Mouse (Mus musculus) c-Kit-positive CD71-positive TER-119-positive erythroid progenitor cells, embryonic 14.5 days (primary cell): ENCODE data around the gene Olfr1124.
"Not testable (repeated sequence)": the region's sequence is repeated elsewhere in the genome, so short reads cannot be mapped to it uniquely, and the experiment has no call there.

Experiments used
- DNase-seq: peaks from one replicate; pipeline ENCODE4 v3.0.0-alpha.2; 2013; ENCODE audit warnings: low spot score

Olfr1124 gene

DNA sequence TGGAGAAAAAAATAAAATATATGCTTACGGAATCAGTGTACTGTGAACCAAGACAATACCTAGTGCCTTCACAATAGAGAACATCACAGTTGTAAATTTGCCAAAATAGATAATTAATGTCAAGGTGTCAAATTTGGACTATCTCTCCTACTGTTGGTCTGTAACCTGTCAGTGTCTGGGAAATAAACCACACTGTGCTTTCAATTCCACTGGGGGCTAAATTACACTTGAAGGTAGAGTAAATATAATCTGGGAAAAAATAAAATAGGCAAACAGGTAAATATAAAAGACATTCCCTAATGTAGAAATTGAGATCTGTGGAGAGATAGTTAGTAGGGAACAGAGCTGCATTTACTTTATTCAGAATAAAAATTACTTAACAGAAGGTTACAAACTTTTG lies at the start of gene Olfr1124:
Gene Olfr1124, plus strand, starts transcription at position 301 of the 400 bp plus-strand sequence.
- DNase-seq = no peak

DNA sequence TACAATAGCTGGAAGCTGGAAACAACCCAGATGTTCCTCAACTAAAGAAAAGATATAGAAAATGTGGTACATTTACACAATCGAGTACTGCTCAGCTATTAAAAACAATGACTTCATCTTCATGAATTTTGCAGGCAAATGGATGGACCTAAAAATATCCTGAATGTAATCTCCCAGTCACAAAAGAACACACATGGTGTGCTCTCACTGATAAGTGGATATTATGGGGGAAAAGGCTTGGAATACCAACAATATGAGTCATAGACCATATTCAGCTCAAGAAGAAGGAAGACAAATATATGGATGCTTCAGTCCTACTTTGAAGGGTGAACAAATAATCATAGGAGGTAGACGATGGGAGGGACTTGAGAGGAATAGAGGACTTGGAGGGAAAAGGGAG lies 46.1 kb upstream of the Olfr1124 start:
- no peak for DNase-seq

- DNase-seq = no peak
Measured at GRCm38 (mm10) chr2:87385549-87385948, 44.5 kb upstream of the Olfr1124 start, which contains the start of gene Olfr1122. TSS of gene Olfr1122 (plus strand) at chr2:87385849.

DNA sequence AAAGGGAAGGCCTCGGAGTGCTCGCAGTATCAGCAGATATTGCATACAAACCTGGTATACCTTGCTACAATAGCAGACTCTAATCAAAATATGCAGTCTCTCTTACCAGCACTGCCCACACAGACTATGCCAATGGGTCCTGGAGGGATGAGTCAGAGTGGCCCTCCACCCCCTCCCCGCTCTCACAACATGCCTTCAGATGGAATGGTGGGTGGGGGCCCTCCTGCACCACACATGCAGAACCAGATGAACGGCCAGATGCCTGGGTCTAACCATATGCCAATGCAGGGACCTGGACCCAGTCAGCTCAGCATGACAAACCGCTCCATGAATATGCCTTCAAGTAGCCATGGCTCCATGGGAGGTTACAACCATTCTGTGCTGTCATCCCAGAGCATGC lies 36.5 kb upstream of the Olfr1124 start:
- not testable (repeated sequence) for DNase-seq

DNA sequence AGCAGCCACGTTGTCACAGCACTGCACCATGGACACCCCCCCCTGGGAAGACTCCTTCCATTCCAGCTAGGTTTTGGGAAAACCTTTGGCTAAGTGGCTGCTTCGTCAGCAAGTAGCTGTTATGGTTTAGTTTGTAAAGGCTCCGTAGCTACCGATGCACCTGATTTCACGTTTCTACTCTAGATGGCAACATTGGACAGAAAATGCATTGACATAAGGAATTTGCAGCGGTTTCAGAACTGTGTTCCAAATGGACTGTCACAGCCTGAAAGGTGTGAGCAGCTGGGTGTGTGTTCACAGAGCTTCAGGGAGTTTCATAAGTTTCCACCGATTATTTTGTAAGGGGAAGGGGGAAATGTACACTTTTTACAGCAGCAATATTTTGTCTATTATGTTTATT lies 35.4 kb upstream of the Olfr1124 start:
- DNase-seq = not testable (repeated sequence)

- DNase-seq = no peak
Measured at GRCm38 (mm10) chr2:87416335-87416734, 13.7 kb upstream of the Olfr1124 start, which contains the start of gene Olfr1123. TSS of gene Olfr1123 (plus strand) at chr2:87416635.

DNA sequence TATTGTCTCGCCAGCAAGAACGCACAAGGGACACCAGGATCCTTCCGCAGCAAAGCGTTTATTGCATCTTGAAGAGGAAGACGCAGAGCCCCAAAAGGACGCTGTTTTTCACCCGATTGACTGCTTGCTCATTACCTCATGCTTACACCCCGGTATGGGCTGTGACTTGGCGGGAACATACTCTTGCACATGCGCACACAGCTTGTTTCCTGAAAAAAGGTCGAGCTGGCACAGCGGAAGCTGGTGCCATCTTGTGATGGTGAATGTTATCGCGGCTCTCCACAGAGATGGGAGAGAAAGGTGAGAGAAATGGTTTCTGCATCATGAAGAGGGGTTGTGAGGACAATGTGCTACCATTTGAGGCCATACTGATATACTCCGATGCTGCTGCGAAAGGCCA lies 7.7 kb downstream of the Olfr1124 start:
- DNase-seq = no peak

DNA sequence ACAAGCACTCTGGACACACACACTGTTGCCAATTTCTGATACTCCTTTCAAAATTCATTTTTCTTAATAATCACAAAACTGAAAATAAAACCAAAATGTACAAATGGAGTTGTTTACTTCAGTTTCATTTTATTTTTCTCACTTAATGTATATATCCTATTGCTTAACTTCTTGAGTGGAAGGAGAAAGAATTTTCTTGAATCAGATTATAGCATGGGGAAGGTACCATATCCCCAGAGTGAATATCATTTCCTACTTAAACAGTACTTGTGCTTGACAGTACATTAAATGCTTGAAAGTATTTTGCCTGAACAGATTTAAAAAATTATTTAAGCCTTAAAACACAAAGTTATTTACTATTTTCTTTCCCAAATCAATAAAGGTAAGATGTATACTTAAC lies 23.6 kb downstream of the Olfr1124 start, which contains the start of gene Olfr1126:
Gene Olfr1126, plus strand, starts transcription at position 301 of the 400 bp plus-strand sequence.
- DNase-seq = no peak

DNA sequence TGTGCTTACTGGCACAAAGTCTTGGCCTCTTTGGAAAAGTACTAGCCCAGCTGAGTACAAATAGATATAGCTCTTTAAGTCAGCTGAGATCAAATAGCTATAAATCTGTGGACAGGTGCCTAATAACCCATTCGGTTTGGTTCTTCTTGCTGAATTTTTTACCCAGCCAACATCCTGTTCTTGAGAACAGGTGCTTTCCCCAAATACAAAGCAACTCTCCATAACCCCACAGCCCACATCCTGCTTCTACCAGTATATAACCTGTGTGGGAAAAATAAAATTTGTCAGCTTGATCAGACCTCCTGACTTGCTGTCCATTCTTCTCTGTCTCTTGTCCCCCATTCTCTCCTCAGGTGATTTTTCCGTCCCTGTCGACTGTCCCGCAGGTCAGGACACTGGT lies 31.7 kb downstream of the Olfr1124 start:
- no peak for DNase-seq

GRCm38 (mm10) chr2:87480207-87480606 lies 50.1 kb downstream of the Olfr1124 start:
- no peak for DNase-seq

DNA sequence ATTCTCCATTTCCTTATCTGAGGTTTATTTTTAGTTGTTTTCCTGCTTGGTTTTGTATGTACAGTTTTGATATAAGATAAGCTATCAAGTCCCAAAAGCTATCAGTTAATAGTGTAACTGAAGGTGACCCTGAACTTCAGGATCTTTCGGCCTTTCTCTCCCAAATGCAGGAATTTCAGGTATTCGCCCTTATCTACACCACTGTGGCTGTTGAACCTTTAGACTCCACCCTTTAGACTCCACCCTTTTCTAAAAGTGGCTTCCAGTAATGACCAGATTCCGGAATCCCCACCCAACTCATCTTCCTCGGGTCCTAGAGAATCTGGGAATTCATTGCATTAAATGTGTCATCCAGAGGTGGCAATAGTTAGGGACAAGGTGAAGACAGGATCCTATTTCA lies 51.1 kb downstream of the Olfr1124 start:
- DNase-seq = no peak

- DNase-seq = no peak
Measured at GRCm38 (mm10) chr2:87482276-87482675, 52.2 kb downstream of the Olfr1124 start.
